Mouse (Mus musculus) MEL (cell line): ENCODE measurements around the gene Spop.
A peak's percentile ranks its signal among the peaks of the same experiment; 100 is the strongest.

Experiments used
- CTCF ChIP-seq, 3 experiments: IDR thresholded peaks in 2 of 3; conservative IDR thresholded peaks in 1 of 3; 2 replicates each; pipeline ENCODE4 v1.5.1; 2011 to 2012; ENCODE audit warnings: low read length in 3 of 3, low read depth in 2 of 3, mild to moderate bottlenecking in 2 of 3, improper control_type of control experiment in 1 of 3, inconsistent platforms in 1 of 3, mixed read lengths in 1 of 3, moderate library complexity in 1 of 3; ENCODE audit not compliant: control insufficient read depth in 1 of 3, insufficient read depth in 1 of 3, poor library complexity in 1 of 3, severe bottlenecking in 1 of 3
- GATA1 ChIP-seq: IDR thresholded peaks from 2 replicates; pipeline ENCODE4 v1.6.1; 2011; ENCODE audit warnings: low read depth, low read length, improper control_type of control experiment
- POLR2A ChIP-seq, 2 experiments: IDR thresholded peaks; 2 replicates each; pipeline ENCODE4 v1.6.1; 2011 to 2012; ENCODE audit warnings: low read length in 2 of 2, mild to moderate bottlenecking in 2 of 2, control low read depth in 1 of 2, improper control_type of control experiment in 1 of 2, low read depth in 1 of 2, moderate library complexity in 1 of 2; ENCODE audit not compliant: control insufficient read depth in 1 of 2, insufficient read depth in 1 of 2, poor library complexity in 1 of 2
- SIN3A ChIP-seq: IDR thresholded peaks from 2 replicates; pipeline ENCODE4 v1.6.1; 2012; ENCODE audit warnings: low read length, improper control_type of control experiment, inconsistent platforms

DNA sequence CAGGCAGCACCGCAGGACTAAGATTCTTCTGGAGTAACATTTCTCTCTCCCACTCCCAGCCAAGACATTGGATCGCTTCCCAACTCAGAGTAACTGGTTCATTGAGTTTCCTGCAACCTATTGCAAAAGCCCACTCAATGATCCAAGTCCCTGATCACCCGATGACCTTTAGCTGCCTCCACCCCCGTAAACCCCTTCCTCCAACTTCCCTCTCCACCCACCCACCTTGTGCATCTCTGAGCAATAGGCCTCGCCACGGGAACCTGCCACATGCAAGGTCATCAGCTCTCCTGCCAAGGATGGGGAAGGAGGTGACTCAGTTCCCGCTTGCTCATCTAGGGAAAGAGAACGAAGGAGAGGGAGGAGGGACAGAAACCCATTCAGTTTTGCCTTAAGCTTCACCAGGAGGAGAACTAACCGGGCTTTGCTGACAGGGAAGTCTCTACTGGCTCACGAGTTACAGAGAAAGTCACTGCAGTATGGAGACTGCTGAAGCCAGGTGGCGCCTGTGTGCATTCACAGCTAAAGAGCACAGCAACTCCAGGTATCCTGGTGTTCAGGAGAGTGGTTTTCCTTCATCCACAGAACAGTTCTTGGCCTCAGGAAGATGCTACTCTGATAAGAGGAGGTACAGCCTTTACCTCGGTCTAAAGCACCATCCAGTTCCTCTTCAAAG lies 93.3 kb downstream of the Spop start:
- TF ChIP-seq CTCF (IDR thresholded peaks at IDR 0.05 in 2 of 3, conservative IDR thresholded peaks at IDR 0.05 in 1 of 3; ENCODE audit: control insufficient read depth in 1 of 3, insufficient read depth in 1 of 3, low read depth in 2 of 3, low read length in 3 of 3, poor library complexity in 1 of 3, severe bottlenecking in 1 of 3) (peak; percentile 13 to 60 (median 52); a peak in 4 of 6 replicates), SIN3A (no peak), POLR2A (IDR thresholded peaks at IDR 0.05; ENCODE audit: control insufficient read depth in 1 of 2, insufficient read depth in 1 of 2, low read depth in 1 of 2, low read length in 2 of 2, poor library complexity in 1 of 2) (no peak), GATA1 (no peak)
